Mouse (Mus musculus) embryo, embryonic 11.5 days (tissue): ENCODE measurements around the gene Rexo5.

ENCODE experiments used
- DNase-seq: peaks from one replicate; pipeline ENCODE4 v3.0.0-alpha.2; 2012; ENCODE audit warnings: low read depth, low spot score

Rexo5 gene

GRCm38 (mm10) chr7:119887887-119888286 lies 94.1 kb downstream of the Rexo5 start:
- no peak for DNase-seq

GRCm38 (mm10) chr7:119892198-119892597 lies 98.4 kb downstream of the Rexo5 start:
- DNase-seq, result no peak

GRCm38 (mm10) chr7:119892742-119893141 lies 98.9 kb downstream of the Rexo5 start:
- no peak for DNase-seq

GRCm38 (mm10) chr7:119894818-119895544 lies 101.2 kb downstream of the Rexo5 start:
- peak; percentile 11 for DNase-seq

GRCm38 (mm10) chr7:119895639-119896512 lies 102.1 kb downstream of the Rexo5 start, which contains the start of the genes Lyrm1 and Dcun1d3:
Lyrm1 (plus strand) TSS chr7:119895861.
Dcun1d3 (minus strand) TSS chr7:119896298.
- peak; percentile 96 for DNase-seq

- no peak for DNase-seq
Observed at GRCm38 (mm10) chr7:119897521-119898109, 103.8 kb downstream of the Rexo5 start.

- no peak for DNase-seq
Observed at GRCm38 (mm10) chr7:119898247-119898856, 104.5 kb downstream of the Rexo5 start.
